ENCODE assay signal across 15 mouse cellular contexts in the genomic region with DNA sequence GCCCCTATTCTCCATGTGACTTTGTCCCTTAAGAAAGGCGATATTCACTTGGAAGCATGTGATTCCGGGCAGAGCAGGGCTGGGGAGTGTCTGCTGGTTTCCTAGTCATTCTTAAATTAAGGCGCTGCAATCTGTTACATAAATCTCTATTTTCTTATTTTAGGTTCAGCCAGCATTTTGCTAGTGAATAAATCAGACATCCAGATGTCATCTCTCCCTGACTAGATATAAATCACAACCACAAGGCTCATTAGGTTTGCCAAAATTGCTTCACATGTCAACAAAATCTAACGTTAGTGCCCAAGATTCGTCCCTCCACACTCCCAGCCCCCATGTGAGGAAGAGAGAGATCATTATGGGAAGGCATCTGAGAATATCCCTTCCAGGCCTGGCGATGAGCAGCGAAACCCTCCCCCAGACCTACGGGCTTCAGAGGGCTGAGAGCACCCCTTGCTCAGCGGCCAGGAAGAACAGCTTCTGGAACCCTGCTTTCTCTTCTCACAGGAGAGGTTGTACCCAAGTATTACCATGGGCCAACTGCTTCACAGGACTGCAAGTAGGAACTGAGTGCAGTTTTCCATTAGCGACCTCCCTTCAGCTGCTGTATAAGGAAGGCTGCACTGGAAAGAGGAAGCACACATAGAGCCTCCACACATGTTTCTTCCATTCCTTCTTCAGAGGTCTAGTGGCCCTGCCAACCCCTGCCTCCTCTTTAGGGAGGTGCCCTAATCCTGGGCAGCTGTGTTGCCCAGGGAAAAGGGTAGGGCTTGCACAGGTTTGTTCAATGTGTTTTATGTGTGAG.
DNase-seq lines count a peak whose midpoint lies in the region; ATAC-seq lines count a peak whose summit lies in the region.
"Had no signal": no experiment of that assay in that cellular context is flagged by ENCODE, and none has a peak within 500 bp of the region (broad histone marks: within the 10 kb centered on the region; RNA-seq: fewer than 3 reads in every experiment).

No protein-coding gene starts in this region.

- no peaks in the 10 kb centered on the region for H3K27me3 ChIP-seq in lung, embryonic 15.5 days
- H3K27me3 ChIP-seq: midbrain, embryonic 15.5 days had no signal

- no peak overlapping the region for H3K9ac ChIP-seq in lung, embryonic 15.5 days
- H3K9ac ChIP-seq: midbrain, embryonic 15.5 days had no signal

- 54% methylated on average over 10 of the region's 10 CpGs for WGBS in lung, embryonic 15.5 days

- H3K27ac ChIP-seq in lung, embryonic 15.5 days: peak overlapping the region; percentile 58
- H3K27ac ChIP-seq: midbrain, embryonic 15.5 days had no signal

- DNase-seq in gastrocnemius, postnatal 25 days: peak; percentile 27
- no peak for DNase-seq in gastrocnemius, adult 8-10 months (ENCODE audit: low spot score in 2 of 2)
- DNase-seq in lung, adult 18-20 months: no peak
- DNase-seq in lung, postnatal 14 days: peak; percentile 7
- peak; percentile 91 for DNase-seq in telencephalon, adult 2 months (ENCODE audit: low read depth, low spot score)
- DNase-seq in spleen, postnatal 14 days (ENCODE audit: low spot score in 2 of 2): no peak
- no peak for DNase-seq in cerebellum, adult 9-10 months
- DNase-seq: cerebellum, adult 2 months; heart, adult 18-20 months; heart, postnatal 36 days; kidney, adult 11 months; thymus, postnatal 14 days had no signal

- H3K36me3 ChIP-seq in lung, embryonic 15.5 days: no peaks in the 10 kb centered on the region
- H3K36me3 ChIP-seq: midbrain, embryonic 15.5 days had no signal

- ATAC-seq in lung, embryonic 15.5 days (ENCODE audit: borderline replicate concordance, extremely low read depth, low FRiP score, low TSS enrichment): peak; percentile 88
- ATAC-seq: midbrain, embryonic 15.5 days had no signal

- H3K4me1 ChIP-seq in lung, embryonic 15.5 days: peaks cover 16% of the 10 kb centered on the region
- H3K4me1 ChIP-seq: midbrain, embryonic 15.5 days had no signal

- H3K4me3 ChIP-seq in lung, embryonic 15.5 days: no peak overlapping the region
- H3K4me3 ChIP-seq: erythroblast, embryonic 14.5 days; midbrain, embryonic 15.5 days had no signal

- H3K4me2 ChIP-seq in lung, embryonic 15.5 days: no peak overlapping the region
- H3K4me2 ChIP-seq: midbrain, embryonic 15.5 days had no signal

- no peaks in the 10 kb centered on the region for H3K9me3 ChIP-seq in lung, embryonic 15.5 days
- H3K9me3 ChIP-seq: midbrain, embryonic 15.5 days had no signal

Comparison
In these comparisons a context has a peak if more than half of its experiments do, and no peak if none do; other contexts are left out.
1. DNase-seq: peak in gastrocnemius, postnatal 25 days (single experiment), lung, postnatal 14 days (single experiment) and telencephalon, adult 2 months (single experiment); none in gastrocnemius, adult 8-10 months (0 of 2), lung, adult 18-20 months (0 of 2), spleen, postnatal 14 days (0 of 2) and cerebellum, adult 9-10 months (single experiment).